Comparison of ENCODE assay signal across 17 mouse cellular contexts in genomic region chr2:12440120-12440519, GRCm38 (mm10). TPM values are rescaled to one million over a fixed set of nuclear protein-coding genes. Genes with fewer than 3 reads are reported as not detected.
A peak's percentile ranks its signal among the peaks of the same experiment; 100 is the strongest.
DNase-seq lines count a peak whose midpoint lies in the region; ATAC-seq lines count a peak whose summit lies in the region.
"Had no signal": no experiment of that assay in that cellular context is flagged by ENCODE, and none has a peak within 500 bp of the region (broad histone marks: within the 10 kb centered on the region; RNA-seq: fewer than 3 reads in every experiment).

No protein-coding gene starts in this region.

- peak; percentile 13 for DNase-seq in thymus, postnatal 0 days (ENCODE audit: low spot score)
- no peak for DNase-seq in thymus, postnatal 36 days
- no peak for DNase-seq in Muller cell, postnatal 12 days (ENCODE audit: inconsistent ontology term)
- no peak for DNase-seq in layer of hippocampus, adult 11-12 months (ENCODE audit: low spot score)
- DNase-seq in left cerebral cortex, adult 18-20 months (ENCODE audit: low spot score in 2 of 2), result no peak
- DNase-seq: adrenal gland, postnatal 36 days; cerebellum, adult 2 months; cerebellum, postnatal 10 days; embryo, embryonic 11 days; gastrocnemius, postnatal 36 days; heart, adult 2 months; heart, postnatal 36 days had no signal

- peak; percentile 98 for ATAC-seq in granulocyte monocyte progenitor cell, adult 5-6 weeks (replicated peaks; ENCODE audit: poor library complexity, severe bottlenecking)
- peak; percentile 90 for ATAC-seq in megakaryocyte, adult 5-6 weeks (ENCODE audit: poor library complexity, severe bottlenecking)
- ATAC-seq: forebrain, embryonic 14.5 days; hindbrain, embryonic 16.5 days; intestine, embryonic 15.5 days had no signal

RNA-seq across cellular contexts. Expression of gene Mindy3, which starts 20.9 kb away (rescaled TPM):
- polyA plus RNA-seq in thymus, postnatal 0 days (2015; fragmentation: Nextera tagmentation; extraction: Ambion mirVana), result 41.1 and 41.9 TPM in 2 replicates
- total RNA-seq in granulocyte monocyte progenitor cell, adult 5-6 weeks (2014; fragmentation: Nextera tagmentation), result 52.3 and 59.0 TPM in 2 replicates
- 19.9 and 29.7 TPM in 2 replicates for total RNA-seq in granulocyte monocyte progenitor cell, adult 5-6 weeks (2017)
- total RNA-seq in megakaryocyte, adult 5-6 weeks (2015), result 73.5 and 82.3 TPM in 2 replicates
- 33.0 and 35.3 TPM in 2 replicates for total RNA-seq in megakaryocyte, adult 5-6 weeks (2017)
- total RNA-seq in left cerebral cortex, adult 18-20 months (2021), result 10 to 100 TPM; 49.8 to 56.2 TPM
